Mouse (Mus musculus) CH12.LX (cell line): ENCODE measurements at regions not wholly inside any gene's neighbourhood (a gene's known extent, or its start where the extent isn't known, plus 50 kb on each side); places are given as distances from the start of the nearest gene placed in this dataset.

Experiments used
- DNase-seq: peaks from one replicate; pipeline ENCODE4 v3.0.0-alpha.2; 2013; ENCODE audit errors: extremely low read depth
- H3K27ac ChIP-seq: 2 replicates; pipeline ENCODE4 v1.5.1; 2012; ENCODE audit warnings: low read depth, mild to moderate bottlenecking, control low read depth, moderate library complexity; ENCODE audit not compliant: insufficient read depth
- H3K27me3 ChIP-seq: replicated peaks from 2 replicates; pipeline ENCODE3; 2012; ENCODE audit warnings: inconsistent platforms
- H3K36me3 ChIP-seq, 2 experiments: replicated peaks in 1 of 2; 2 replicates each; pipeline versions ENCODE3 to v1.6.1; 2012; ENCODE audit warnings: inconsistent platforms in 1 of 2, low read length in 1 of 2, mild to moderate bottlenecking in 1 of 2, mixed read lengths in 1 of 2, moderate library complexity in 1 of 2; ENCODE audit not compliant: control insufficient read depth in 1 of 2, insufficient read depth in 1 of 2
- H3K4me1 ChIP-seq, 2 experiments: 2 replicates each; pipeline ENCODE4 v1.6.1; 2012; ENCODE audit warnings: inconsistent platforms in 1 of 2, moderate library complexity in 1 of 2; ENCODE audit not compliant: insufficient read depth in 2 of 2, control insufficient read depth in 1 of 2
- H3K4me2 ChIP-seq: 2 replicates; pipeline ENCODE4 v1.6.1; 2012; ENCODE audit warnings: low read depth, mild to moderate bottlenecking, control low read depth; ENCODE audit not compliant: poor library complexity, insufficient read depth, severe bottlenecking
- H3K4me3 ChIP-seq, 3 experiments: fragments of 150-350 bp in 1 of 3; sonication (generic) in 1 of 3; replicated peaks in 1 of 3; 2 replicates each; pipeline versions ENCODE3 to v1.5.1; 2011 to 2012; ENCODE audit warnings: low read depth in 2 of 3, low read length in 2 of 3, mild to moderate bottlenecking in 2 of 3, moderate library complexity in 2 of 3, control low read depth in 1 of 3, improper control_type of control experiment in 1 of 3, inconsistent platforms in 1 of 3, mixed read lengths in 1 of 3; ENCODE audit not compliant: poor library complexity in 1 of 3
- H3K79me2 ChIP-seq: replicated peaks from 2 replicates; pipeline ENCODE4 v1.6.1; 2012; ENCODE audit warnings: mild to moderate bottlenecking, moderate library complexity; ENCODE audit not compliant: control insufficient read depth, poor library complexity, insufficient read depth, severe bottlenecking; ENCODE audit errors: extremely low read depth
- H3K9ac ChIP-seq: 2 replicates; pipeline ENCODE4 v1.6.1; 2012; ENCODE audit warnings: low read depth, mild to moderate bottlenecking, control low read depth, moderate library complexity; ENCODE audit not compliant: insufficient read depth
- H3K9me3 ChIP-seq: replicated peaks from 2 replicates; pipeline ENCODE3; 2012; ENCODE audit warnings: low read length, inconsistent platforms, mixed read lengths
- BHLHE40 ChIP-seq: IDR thresholded peaks from 2 replicates; pipeline ENCODE4 v1.6.1; 2011; ENCODE audit warnings: mild to moderate bottlenecking, low read depth, low read length, improper control_type of control experiment
- CHD1 ChIP-seq: IDR thresholded peaks from 2 replicates; pipeline ENCODE4 v1.6.1; 2012; ENCODE audit warnings: low read depth, low read length, improper control_type of control experiment, inconsistent platforms
- CHD2 ChIP-seq: IDR thresholded peaks from 2 replicates; pipeline ENCODE4 v1.6.1; 2011; ENCODE audit warnings: low read length, improper control_type of control experiment
- CTCF ChIP-seq, 2 experiments: IDR thresholded peaks in 1 of 2; conservative IDR thresholded peaks in 1 of 2; 2 replicates each; pipeline ENCODE4 v1.5.1; 2011 to 2012; ENCODE audit warnings: low read depth in 2 of 2, low read length in 2 of 2, improper control_type of control experiment in 1 of 2, inconsistent platforms in 1 of 2, mild to moderate bottlenecking in 1 of 2, moderate library complexity in 1 of 2
- E2F4 ChIP-seq: IDR thresholded peaks from 2 replicates; pipeline ENCODE4 v1.6.1; 2011; ENCODE audit warnings: low read depth, low read length, improper control_type of control experiment; ENCODE audit not compliant: insufficient replicate concordance
- ELF1 ChIP-seq: IDR thresholded peaks from 2 replicates; pipeline ENCODE4 v1.6.1; 2014; ENCODE audit warnings: low read depth, mild to moderate bottlenecking, inconsistent platforms, low read length, improper control_type of control experiment
- EP300 ChIP-seq: IDR thresholded peaks from 2 replicates; pipeline ENCODE4 v1.6.1; 2011; ENCODE audit warnings: low read length, improper control_type of control experiment
- GABPA ChIP-seq: IDR thresholded peaks from 2 replicates; pipeline ENCODE4 v1.6.1; 2012; ENCODE audit warnings: low read depth, low read length, improper control_type of control experiment, inconsistent platforms; ENCODE audit not compliant: insufficient replicate concordance
- IRF4 ChIP-seq: IDR thresholded peaks from 2 replicates; pipeline ENCODE4 v1.6.1; 2014; ENCODE audit warnings: low read depth, mild to moderate bottlenecking, inconsistent platforms, low read length, improper control_type of control experiment
- JUND ChIP-seq: conservative IDR thresholded peaks from 2 replicates; pipeline ENCODE4 v1.6.1; 2011; ENCODE audit warnings: low read depth, low read length, improper control_type of control experiment
- KAT2A ChIP-seq: IDR thresholded peaks from 2 replicates; pipeline ENCODE4 v1.6.1; 2012; ENCODE audit warnings: low read length, improper control_type of control experiment, inconsistent platforms; ENCODE audit not compliant: insufficient replicate concordance
- MAFK ChIP-seq: IDR thresholded peaks from 2 replicates; pipeline ENCODE4 v1.6.1; 2011; ENCODE audit warnings: low read length, improper control_type of control experiment; ENCODE audit not compliant: insufficient replicate concordance
- MYC ChIP-seq: IDR thresholded peaks from 2 replicates; pipeline ENCODE4 v1.6.1; 2011; ENCODE audit warnings: low read depth, mild to moderate bottlenecking, improper control_type of control experiment, low read length
- NELFE ChIP-seq: IDR thresholded peaks from 2 replicates; pipeline ENCODE4 v1.6.1; 2011; ENCODE audit warnings: low read depth, low read length, improper control_type of control experiment
- NRF1 ChIP-seq: IDR thresholded peaks from 2 replicates; pipeline ENCODE4 v1.6.1; 2014; ENCODE audit warnings: low read depth, mild to moderate bottlenecking, inconsistent platforms, low read length, improper control_type of control experiment, moderate library complexity
- POLR2A ChIP-seq: IDR thresholded peaks from 2 replicates; pipeline ENCODE4 v1.6.1; 2011; ENCODE audit warnings: low read depth, mild to moderate bottlenecking, improper control_type of control experiment, low read length
- POLR2AphosphoS2 ChIP-seq: IDR thresholded peaks from 2 replicates; pipeline ENCODE4 v1.6.1; 2011; ENCODE audit warnings: low read depth, low read length, improper control_type of control experiment
- RAD21 ChIP-seq: IDR thresholded peaks from 2 replicates; pipeline ENCODE4 v1.6.1; 2011; ENCODE audit warnings: low read depth, mild to moderate bottlenecking, low read length, improper control_type of control experiment, moderate library complexity
- SMC3 ChIP-seq: IDR thresholded peaks from 2 replicates; pipeline ENCODE4 v1.6.1; 2011; ENCODE audit warnings: low read depth, low read length, improper control_type of control experiment
- USF1 ChIP-seq: IDR thresholded peaks from 2 replicates; pipeline ENCODE4 v1.6.1; 2014; ENCODE audit warnings: low read depth, mild to moderate bottlenecking, inconsistent platforms, low read length, improper control_type of control experiment
- USF2 ChIP-seq: conservative IDR thresholded peaks from 2 replicates; pipeline ENCODE4 v1.6.1; 2011; ENCODE audit warnings: low read depth, low read length, improper control_type of control experiment
- ZC3H11A ChIP-seq: IDR thresholded peaks from 2 replicates; pipeline ENCODE4 v1.6.1; 2012; ENCODE audit warnings: low read depth, mild to moderate bottlenecking, inconsistent platforms, low read length, improper control_type of control experiment
- ZMIZ1 ChIP-seq: IDR thresholded peaks from 2 replicates; pipeline ENCODE4 v1.6.1; 2012; ENCODE audit warnings: low read depth, mild to moderate bottlenecking, inconsistent platforms, low read length, improper control_type of control experiment
- ZNF384 ChIP-seq: IDR thresholded peaks from 2 replicates; pipeline ENCODE4 v1.6.1; 2012; ENCODE audit warnings: low read depth, low read length, improper control_type of control experiment, inconsistent platforms
- dilution Hi-C: fragments of 300-500 bp; cut with MboI; formaldehyde crosslinking; loops from 2 replicates; pipeline ENCODE4 v1.14.3; 2020; ENCODE audit warnings: low sequenced_read_pairs; ENCODE audit not compliant: extremely low pct_unique_long_range_greater_than_20kb, extremely low pct_ligation_motif_present
- in situ Hi-C: fragments of 300-500 bp; cut with MboI; formaldehyde crosslinking; loops from 3 replicates; pipeline ENCODE4 v1.14.3; 2019; ENCODE audit warnings: low sequenced_read_pairs, low pct_ligation_motif_present, low pct_unique_long_range_greater_than_20kb, mixed read lengths

- Histone ChIP-seq H3K4me1 (no peaks in the 10 kb centered on the region), H3K9me3 (no peaks in the 10 kb centered on the region), H3K27me3 (peaks cover 45% of the 10 kb centered on the region), H3K79me2 (no peaks in the 10 kb centered on the region), H3K4me2 (no peak overlapping the region), H3K36me3 (no peaks in the 10 kb centered on the region), H3K4me3 (no peak overlapping the region), H3K9ac (no peak overlapping the region), H3K27ac (no peak overlapping the region)
- DNase-seq: no peak
- in situ Hi-C loops: no loop called here
- dilution Hi-C loops: no loop called here
- TF ChIP-seq MAFK (no peak), NRF1 (no peak), POLR2AphosphoS2 (no peak), GABPA (no peak), IRF4 (no peak), ZC3H11A (no peak), USF1 (no peak), NELFE (no peak), CHD2 (no peak), E2F4 (no peak), ZMIZ1 (no peak)
Measured at GRCm38 (mm10) chr16:12931111-12931510, 178.4 kb upstream of the Ercc4 start.

GRCm38 (mm10) chr16:12932959-12933358 is 176.5 kb upstream of the Ercc4 start:
- in situ Hi-C loops: no loop called here
- Histone ChIP-seq H3K9ac (no peak overlapping the region), H3K27ac (no peak overlapping the region), H3K4me3 (no peak overlapping the region), H3K27me3 (peaks cover 43% of the 10 kb centered on the region), H3K36me3 (no peaks in the 10 kb centered on the region), H3K79me2 (no peaks in the 10 kb centered on the region), H3K4me1 (no peaks in the 10 kb centered on the region), H3K9me3 (no peaks in the 10 kb centered on the region), H3K4me2 (no peak overlapping the region)
- dilution Hi-C loops: no loop called here
- DNase-seq: no peak
- no peak for TF ChIP-seq BHLHE40
- TF ChIP-seq RAD21: no peak
- TF ChIP-seq MYC: no peak
- no peak for TF ChIP-seq JUND
- TF ChIP-seq POLR2A: no peak
- no peak for TF ChIP-seq ZC3H11A

DNA sequence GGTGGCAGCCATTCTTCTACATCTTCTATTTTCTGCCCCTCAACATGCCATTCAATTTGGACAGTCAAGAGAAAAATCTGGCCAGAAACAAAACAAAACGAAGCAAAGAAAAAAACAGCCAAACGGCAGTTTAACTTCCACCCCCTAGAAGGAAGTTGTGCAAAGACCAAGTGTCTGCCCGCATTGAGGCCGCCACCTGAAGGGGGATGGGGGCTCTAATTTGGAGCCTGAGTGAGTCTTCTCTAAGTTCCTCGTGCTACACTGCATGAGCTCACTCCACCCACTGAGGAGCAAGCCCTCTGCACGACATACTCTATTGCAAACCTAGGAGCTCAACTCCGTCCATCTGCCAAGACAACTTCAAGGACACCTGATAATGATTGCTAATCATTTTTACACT is 174.9 kb upstream of the Ercc4 start:
- no peaks in the 10 kb centered on the region for H3K4me1 ChIP-seq
- H3K4me2 ChIP-seq: no peak overlapping the region
- DNase-seq: no peak
- dilution Hi-C loops (no loop called here), in situ Hi-C loops (no loop called here)
- TF ChIP-seq KAT2A: no peak
- no peak for TF ChIP-seq SMC3
- TF ChIP-seq RAD21: no peak
- TF ChIP-seq MYC: no peak
- no peak for TF ChIP-seq MAFK
- TF ChIP-seq BHLHE40: no peak
- TF ChIP-seq EP300: no peak
- TF ChIP-seq CHD2: no peak
- TF ChIP-seq CTCF (conservative IDR thresholded peaks at IDR 0.05 in 1 of 2, IDR thresholded peaks at IDR 0.05 in 1 of 2; ENCODE audit: low read depth in 2 of 2, low read length in 2 of 2): no peak
- TF ChIP-seq ZNF384: no peak
- TF ChIP-seq NELFE: no peak
- TF ChIP-seq ELF1: no peak
- TF ChIP-seq USF2: no peak
- TF ChIP-seq NRF1: no peak
- TF ChIP-seq CHD1: no peak
- no peak for TF ChIP-seq GABPA
- H3K27me3 ChIP-seq: peaks cover 44% of the 10 kb centered on the region
- no peak overlapping the region for H3K4me3 ChIP-seq
- H3K36me3 ChIP-seq: no peaks in the 10 kb centered on the region
- H3K79me2 ChIP-seq: no peaks in the 10 kb centered on the region
- peaks cover 4% of the 10 kb centered on the region for H3K9me3 ChIP-seq
- H3K9ac ChIP-seq: no peak overlapping the region
- no peak overlapping the region for H3K27ac ChIP-seq
